Mouse (Mus musculus) lung, adult 2 months (tissue): Measurements from ENCODE around the gene Numbl.
A peak's percentile ranks its signal among the peaks of the same experiment; 100 is the strongest.

ENCODE experiments used
- CTCF ChIP-seq: fragments of 200-500 bp; IDR thresholded peaks from 2 replicates; pipeline ENCODE4 v1.5.1; 2011; ENCODE audit warnings: mild to moderate bottlenecking, low read length, control low read depth; ENCODE audit not compliant: insufficient read depth
- POLR2A ChIP-seq: fragments of 200-500 bp; IDR thresholded peaks from 2 replicates; pipeline ENCODE4 v1.6.1; 2011; ENCODE audit warnings: low read depth, mild to moderate bottlenecking, control low read depth, low read length, borderline replicate concordance; ENCODE audit errors: extremely low read depth

DNA sequence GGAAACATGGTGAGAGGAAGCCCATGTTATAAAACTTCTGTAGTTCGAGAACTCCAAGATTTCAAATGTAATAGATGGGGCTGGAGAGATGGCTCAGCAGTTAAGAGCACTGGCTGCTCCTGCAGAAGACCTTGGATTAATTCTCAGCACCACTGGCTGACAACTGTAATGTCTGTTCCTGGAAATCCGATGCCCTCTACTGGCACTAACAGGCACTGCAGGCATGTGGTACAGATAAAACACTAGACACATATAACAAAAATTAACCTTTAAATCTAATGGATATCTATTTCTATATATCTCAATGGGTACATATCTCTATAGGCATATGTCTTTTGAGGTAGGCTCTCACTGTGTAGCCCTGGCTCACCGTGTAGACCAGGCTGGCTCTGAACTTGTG is 56.2 kb downstream of the Numbl start:
- TF ChIP-seq CTCF (0 out of 2 replicates have a peak, but pooled peaks have one; percentile 10), POLR2A (no peak)
